Mouse (Mus musculus) spleen, postnatal 10 days (tissue): Measurements from ENCODE around the gene Mrpl46.
A peak's percentile ranks its signal among the peaks of the same experiment; 100 is the strongest.

Source experiments
- DNase-seq, 2 experiments: peaks; one replicate each; pipeline ENCODE4 v3.0.0; 2021 to 2022; ENCODE audit warnings: low spot score in 2 of 2

Mrpl46 gene

GRCm38 (mm10) chr7:78782639-78783581, at the start of gene Mrpl46, which contains the start of gene Mrps11:
Gene Mrpl46 (minus strand): TSS chr7:78783531.
Gene Mrps11 (plus strand): TSS chr7:78783119.
- DNase-seq, result peak; percentile 75 to 92

DNA sequence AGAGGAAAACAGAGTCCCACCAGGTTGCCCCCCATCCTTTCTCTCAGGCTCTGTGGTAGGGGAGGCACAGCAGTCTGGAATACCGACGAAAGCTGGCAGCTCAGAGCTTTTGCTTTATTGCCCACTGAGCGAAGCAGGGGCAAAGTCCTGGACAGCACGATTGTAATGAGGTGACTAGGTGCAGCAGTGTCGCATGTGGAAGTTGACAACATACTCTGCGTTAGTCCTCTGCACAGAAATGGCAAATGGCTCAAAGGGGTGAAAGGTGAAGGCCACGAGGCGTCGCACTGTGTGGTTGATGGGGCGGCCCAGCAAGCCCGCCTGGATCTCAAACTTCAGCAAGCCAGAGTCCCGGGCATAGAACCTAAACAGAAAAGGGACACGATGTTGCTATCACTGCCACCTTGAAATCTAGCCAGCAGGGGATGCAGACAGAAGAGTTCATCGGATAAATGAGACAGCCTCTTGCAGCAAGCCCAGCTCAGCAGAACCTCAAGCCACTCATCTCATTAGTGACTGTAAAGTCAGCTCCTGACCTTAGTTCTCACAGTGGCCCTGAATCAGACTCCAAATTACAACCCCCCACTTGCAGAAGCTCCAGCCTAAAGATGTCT, 44.5 kb upstream of the Mrpl46 start:
- DNase-seq, result no peak

DNA sequence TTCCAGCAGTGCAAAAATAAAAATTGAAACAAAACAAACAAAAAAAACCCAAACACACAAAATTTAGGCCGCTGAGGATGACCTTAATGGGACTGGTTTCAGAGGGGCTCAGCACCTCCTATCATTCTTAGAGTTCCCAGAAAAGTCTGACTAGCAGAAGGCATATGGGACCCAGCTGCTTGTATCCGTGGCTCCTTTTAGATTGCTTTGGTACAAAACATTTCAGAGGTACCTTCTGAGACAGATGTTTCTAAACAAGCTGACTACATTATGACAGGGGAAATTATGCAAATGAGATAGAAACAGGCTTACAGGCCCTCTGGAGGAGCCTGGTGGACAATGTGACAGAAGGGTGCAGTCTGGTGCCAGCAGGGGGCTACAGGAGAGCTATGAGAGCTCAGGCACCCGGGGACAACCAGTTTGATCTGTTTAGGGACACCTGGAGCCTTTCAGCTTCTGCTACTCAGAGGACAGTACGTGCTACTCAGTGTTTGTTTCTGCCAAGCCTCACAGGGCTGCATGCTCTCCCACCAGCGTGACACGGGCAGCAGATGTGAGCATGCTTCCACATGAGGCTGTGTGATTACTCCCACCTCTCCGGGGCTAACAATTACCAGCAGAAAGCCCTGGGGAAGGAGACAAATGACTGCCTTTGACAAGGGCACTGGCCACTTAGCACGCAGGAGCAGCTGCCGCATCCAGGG, 43.5 kb upstream of the Mrpl46 start:
- DNase-seq, result no peak

- no peak for DNase-seq
Observed at GRCm38 (mm10) chr7:78818336-78818735, 35.0 kb upstream of the Mrpl46 start.

GRCm38 (mm10) chr7:78814766-78815165, 31.4 kb upstream of the Mrpl46 start:
- DNase-seq, result no peak

GRCm38 (mm10) chr7:78813791-78814190, 30.5 kb upstream of the Mrpl46 start:
- no peak for DNase-seq

DNA sequence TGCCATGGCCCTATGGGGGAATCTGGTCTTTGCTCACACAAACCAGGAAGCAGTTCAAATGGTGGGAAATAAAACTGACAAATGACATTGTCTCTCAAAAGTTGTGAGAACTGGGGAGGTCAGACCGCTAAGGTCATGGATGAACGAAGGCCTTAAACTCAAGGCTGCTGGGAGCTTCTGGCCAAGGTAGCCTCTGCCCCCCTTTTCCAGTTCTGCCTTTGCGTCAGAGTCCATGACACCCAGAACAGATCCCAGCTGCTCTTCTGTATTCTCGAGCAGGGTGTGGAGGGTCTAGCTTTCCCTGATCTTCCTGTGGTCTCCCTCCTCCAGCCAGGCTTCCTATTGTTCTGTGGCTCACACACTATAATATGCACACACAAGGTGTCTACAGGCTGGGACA, 23.9 kb upstream of the Mrpl46 start:
- no peak for DNase-seq

- peak in 1 of 2 experiments; percentile 45 for DNase-seq
Observed at GRCm38 (mm10) chr7:78803841-78804240, 20.5 kb upstream of the Mrpl46 start.

DNA sequence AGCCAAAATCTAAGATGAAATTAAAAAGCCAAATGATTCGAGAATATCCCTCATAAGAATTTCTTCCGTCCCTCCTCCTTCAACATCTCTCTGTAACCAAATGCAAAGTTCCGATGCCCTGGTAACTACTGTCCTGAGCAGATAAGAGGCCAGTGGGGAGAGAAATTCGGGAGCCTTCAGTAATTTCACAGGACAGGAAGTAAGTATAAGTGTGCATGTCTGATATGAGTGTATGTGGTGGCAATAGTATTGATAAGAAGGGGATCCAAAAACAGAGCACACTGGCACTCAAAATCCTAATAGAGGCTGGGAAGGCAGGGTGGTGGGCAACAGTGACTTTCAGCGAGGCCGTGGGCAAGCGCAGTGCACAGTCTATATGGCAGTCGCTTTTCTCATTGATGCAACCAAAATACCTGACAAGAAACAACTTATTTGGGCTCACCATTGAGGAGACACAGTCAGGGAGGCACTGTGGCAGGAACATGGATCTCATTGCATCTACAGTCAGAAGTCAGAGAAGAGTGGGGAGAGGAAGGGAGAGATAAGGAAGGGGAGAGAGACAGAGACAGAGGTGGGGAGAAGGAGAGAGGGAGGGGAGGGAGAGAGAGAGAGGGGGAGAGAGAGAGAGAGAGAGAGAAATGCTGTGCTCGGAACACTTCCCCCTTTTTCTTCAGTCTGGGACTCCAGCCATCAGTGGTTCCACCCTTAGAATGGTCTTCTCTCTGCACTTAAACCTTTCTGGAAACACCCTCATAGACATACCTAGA, 16.6 kb upstream of the Mrpl46 start:
- no peak for DNase-seq

- DNase-seq, result no peak
Observed at GRCm38 (mm10) chr7:78797843-78798455, 14.6 kb upstream of the Mrpl46 start.

DNA sequence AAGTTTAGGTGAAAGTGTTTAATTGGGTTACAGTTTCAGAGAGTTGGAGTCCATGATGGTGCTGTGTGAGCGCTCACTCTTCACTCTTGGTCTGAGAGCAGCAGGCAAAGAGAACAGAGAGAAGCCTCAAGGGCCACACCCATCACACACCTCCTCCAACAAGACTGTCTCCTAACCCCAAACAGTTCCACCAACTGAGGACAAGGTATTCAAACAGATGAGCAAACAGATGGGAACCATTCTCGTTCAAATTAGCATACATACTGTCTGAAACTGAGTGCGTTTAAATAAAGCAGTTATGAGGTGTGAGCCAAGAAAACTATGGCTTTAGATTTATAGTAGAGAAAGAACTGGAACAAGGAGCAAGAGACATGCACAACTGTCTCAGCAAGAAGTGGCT, 13.3 kb upstream of the Mrpl46 start:
- no peak for DNase-seq

- DNase-seq, result no peak
Observed at GRCm38 (mm10) chr7:78794571-78795092, 11.3 kb upstream of the Mrpl46 start.

DNA sequence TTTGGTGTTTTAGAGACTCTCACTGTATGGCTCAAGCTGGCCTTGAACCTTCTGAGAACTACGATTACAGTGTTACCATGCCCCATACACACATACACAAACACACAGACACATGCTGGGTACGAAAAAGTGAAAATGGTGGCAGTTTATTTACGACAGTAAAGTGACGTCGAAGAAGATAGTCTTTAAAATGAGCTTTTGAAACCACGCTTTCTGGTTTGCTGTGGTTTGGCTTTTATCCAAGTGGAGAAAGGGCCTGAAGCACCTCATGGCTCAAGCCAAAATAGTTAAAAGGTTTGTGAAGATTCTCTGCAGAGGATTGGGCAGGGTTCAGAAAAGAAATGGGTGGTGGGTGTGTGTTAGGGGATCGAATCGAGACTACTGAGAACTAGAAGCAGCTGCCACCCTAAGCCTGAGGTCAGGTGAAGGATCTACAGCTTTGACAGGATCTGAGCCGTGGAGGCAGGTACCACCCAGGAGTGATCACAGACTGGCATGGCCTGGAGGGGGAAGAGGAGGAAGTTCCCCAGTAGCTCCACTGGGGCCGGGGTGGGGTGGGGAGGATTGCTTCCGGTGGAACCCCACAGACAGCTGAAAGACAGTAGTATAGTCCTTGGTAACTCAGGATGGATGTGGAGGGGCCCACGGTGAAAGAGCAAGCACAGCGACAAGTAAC, 10.7 kb upstream of the Mrpl46 start:
- DNase-seq, result no peak

- DNase-seq, result peak in 1 of 2 experiments; percentile 55
Observed at GRCm38 (mm10) chr7:78791359-78792222, 8.3 kb upstream of the Mrpl46 start.

- no peak for DNase-seq
Observed at GRCm38 (mm10) chr7:78787793-78788380, 4.6 kb upstream of the Mrpl46 start.

DNA sequence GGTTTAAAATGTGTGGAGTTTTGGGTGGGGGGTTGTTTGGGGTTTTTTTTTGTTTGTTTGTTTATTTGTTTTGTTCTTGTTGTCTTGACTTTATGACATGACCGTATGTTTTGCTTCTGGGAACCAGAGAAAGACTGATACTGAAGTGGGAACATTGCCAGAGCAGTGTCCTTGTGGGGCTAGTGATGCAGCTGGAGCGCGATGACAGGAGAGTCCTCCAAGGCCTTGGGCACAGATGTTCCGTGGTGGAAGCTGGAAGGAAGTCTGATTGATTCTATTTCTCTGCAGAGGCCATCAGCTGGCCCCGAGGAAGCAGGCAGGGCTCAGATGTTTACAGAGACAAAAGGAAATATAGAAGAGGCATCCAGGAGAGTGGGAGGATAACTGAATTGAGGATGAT, 2.6 kb upstream of the Mrpl46 start:
- no peak for DNase-seq

DNA sequence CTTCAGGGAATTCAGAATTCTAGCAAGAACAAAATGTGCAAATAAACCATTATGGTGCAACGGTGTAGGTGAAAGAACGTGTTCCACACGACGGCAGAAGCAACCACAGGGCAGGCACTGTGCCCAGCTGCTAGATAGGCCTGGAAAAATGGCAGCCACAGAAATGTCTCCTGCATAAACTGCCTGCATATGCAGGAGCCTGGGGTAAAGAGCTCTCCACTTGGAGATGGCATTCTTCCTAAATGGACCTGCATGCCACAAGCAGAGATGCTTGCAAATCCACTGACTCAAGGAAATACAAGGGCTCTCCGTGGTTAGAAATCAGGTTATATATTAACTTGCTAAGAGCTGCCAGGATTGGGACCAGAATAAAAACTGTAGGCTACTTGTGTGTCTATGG, 4.6 kb downstream of the Mrpl46 start:
- no peak for DNase-seq

GRCm38 (mm10) chr7:78770936-78771335, 12.4 kb downstream of the Mrpl46 start:
- no peak for DNase-seq

DNA sequence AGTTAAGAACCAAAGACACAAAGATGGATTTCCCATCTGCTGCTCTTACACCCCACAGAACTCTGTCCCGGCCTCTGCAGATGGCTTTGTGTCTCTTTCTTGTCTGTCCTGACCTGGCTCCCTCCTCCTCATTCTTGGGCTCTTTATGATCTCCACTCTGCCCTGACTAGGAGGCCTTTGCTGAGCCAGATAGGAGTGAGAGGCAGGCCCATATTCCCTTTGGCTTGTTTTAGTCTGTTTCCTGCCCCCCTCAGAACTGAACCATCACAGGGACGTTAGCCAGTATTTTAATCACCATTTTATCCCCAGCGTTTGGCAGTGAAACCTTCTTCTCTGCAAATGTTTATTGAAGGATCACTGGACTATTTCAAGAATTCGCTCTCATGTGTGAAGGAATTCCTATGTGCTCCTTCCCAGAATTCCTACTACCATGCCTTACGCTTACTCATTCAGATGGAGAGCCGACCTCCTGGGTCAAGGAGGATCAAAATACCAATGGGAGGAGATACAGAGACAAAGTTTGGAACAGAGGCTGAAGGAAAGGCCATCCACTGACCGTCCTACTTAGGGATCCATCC, 14.2 kb downstream of the Mrpl46 start:
- DNase-seq, result no peak
